In genomic region chr17:69603596-69603995, GRCm38 (mm10) we compare ENCODE assay signal across 22 mouse cellular contexts.
"Had no signal": no experiment of that assay in that cellular context is flagged by ENCODE, and none has a peak within 500 bp of the region (broad histone marks: within the 10 kb centered on the region; RNA-seq: fewer than 3 reads in every experiment).

No protein-coding gene starts in this region.

- H3K9me3 ChIP-seq: limb, embryonic 12.5 days; limb, embryonic 15.5 days; midbrain, embryonic 12.5 days; neural tube, embryonic 13.5 days had no signal

- H3K27ac ChIP-seq: kidney, postnatal 0 days; layer of hippocampus, adult 2 months; limb, embryonic 12.5 days; limb, embryonic 15.5 days; liver, embryonic 14.5 days; macrophage; midbrain, embryonic 12.5 days; neural tube, embryonic 13.5 days; stomach, postnatal 0 days had no signal

- ATAC-seq: liver, postnatal 0 days; lung, postnatal 0 days; midbrain, embryonic 16.5 days had no signal

- H3K4me2 ChIP-seq: limb, embryonic 12.5 days; limb, embryonic 15.5 days; liver, embryonic 11.5 days; lung, embryonic 14.5 days; midbrain, embryonic 12.5 days; neural tube, embryonic 13.5 days had no signal

- H3K36me3 ChIP-seq: limb, embryonic 12.5 days; limb, embryonic 15.5 days; midbrain, embryonic 12.5 days; neural tube, embryonic 13.5 days had no signal

- H3K4me1 ChIP-seq: limb, embryonic 12.5 days; limb, embryonic 15.5 days; midbrain, embryonic 12.5 days; neural tube, embryonic 13.5 days had no signal

- H3K27me3 ChIP-seq: limb, embryonic 12.5 days; limb, embryonic 15.5 days; midbrain, embryonic 12.5 days; neural tube, embryonic 13.5 days had no signal

- H3K4me3 ChIP-seq: layer of hippocampus, adult 2 months; limb, embryonic 12.5 days; limb, embryonic 15.5 days; midbrain, embryonic 12.5 days; myocyte; neural tube, embryonic 13.5 days had no signal

- H3K9ac ChIP-seq: limb, embryonic 12.5 days; limb, embryonic 15.5 days; liver, embryonic 14.5 days; liver, postnatal 0 days; lung, embryonic 14.5 days; midbrain, embryonic 12.5 days; neural tube, embryonic 13.5 days had no signal

- DNase-seq: kidney, postnatal 25 days; layer of hippocampus, adult 9-11 months; liver, postnatal 0 days; lung, embryonic 14.5 days; right cerebral cortex, postnatal 14 days; right cerebral cortex, postnatal 4 days; thymus, adult 2 months; thymus, postnatal 14 days; thymus, postnatal 4 days had no signal
